Mouse (Mus musculus): Measurements from ENCODE around the gene Gas1. TPM values are rescaled to one million over a fixed set of nuclear protein-coding genes. Genes with fewer than 3 reads are reported as not detected.

Gene Gas1
- polyA plus RNA-seq, 1 experiment from 2014 or later: 50.7 TPM

DNA sequence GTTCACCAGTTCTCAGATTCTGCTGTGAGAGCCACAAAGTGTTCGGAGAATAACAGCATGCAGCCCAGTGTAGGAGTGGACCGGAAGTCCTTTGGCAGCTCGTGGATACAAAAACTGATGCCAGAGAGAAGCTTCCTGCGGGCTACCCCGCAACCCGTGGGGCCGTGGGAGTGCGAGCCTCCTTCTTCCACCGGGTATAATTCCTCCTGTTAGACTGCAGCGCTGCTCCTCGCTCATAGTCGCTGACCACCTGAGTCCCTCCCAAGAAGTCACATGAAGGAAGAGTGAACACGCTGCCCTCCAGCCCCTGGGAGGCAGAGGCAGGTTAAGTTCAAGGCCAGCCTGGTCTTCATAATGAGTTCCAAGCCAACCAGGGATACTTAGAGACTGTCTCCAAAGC is 45.4 kb downstream of the Gas1 start:
- ATAC-seq (ENCODE audit: insufficient number of reproducible peaks, insufficient read depth, low FRiP score, low read depth): no peak
- WGBS: 59% methylated on average over 13 of the region's 13 CpGs
- Histone ChIP-seq H3K27ac (replicated peaks in 1 of 2; ENCODE audit: control insufficient read depth in 1 of 2, insufficient read depth in 1 of 2, low read depth in 2 of 2, low read length in 2 of 2) (no peak overlapping the region), H3K4me1 (ENCODE audit: control insufficient read depth in 2 of 2, insufficient read depth in 2 of 2, low read length in 2 of 2) (no peaks in the 10 kb centered on the region; a peak in 1 of 4 replicates), H3K9me3 (ENCODE audit: control insufficient read depth, low read length) (no peaks in the 10 kb centered on the region), H3K9ac (ENCODE audit: low read length) (no peak overlapping the region), H3K36me3 (ENCODE audit: control insufficient read depth, insufficient read depth, low read length) (no peaks in the 10 kb centered on the region), H3K4me2 (ENCODE audit: low read length) (no peak overlapping the region), H3K4me3 (ENCODE audit: control insufficient read depth in 1 of 2, insufficient read depth in 1 of 2, low read depth in 1 of 2, low read length in 2 of 2) (no peak overlapping the region), H3K27me3 (ENCODE audit: control insufficient read depth, insufficient read depth, low read length) (no peaks in the 10 kb centered on the region)

DNA sequence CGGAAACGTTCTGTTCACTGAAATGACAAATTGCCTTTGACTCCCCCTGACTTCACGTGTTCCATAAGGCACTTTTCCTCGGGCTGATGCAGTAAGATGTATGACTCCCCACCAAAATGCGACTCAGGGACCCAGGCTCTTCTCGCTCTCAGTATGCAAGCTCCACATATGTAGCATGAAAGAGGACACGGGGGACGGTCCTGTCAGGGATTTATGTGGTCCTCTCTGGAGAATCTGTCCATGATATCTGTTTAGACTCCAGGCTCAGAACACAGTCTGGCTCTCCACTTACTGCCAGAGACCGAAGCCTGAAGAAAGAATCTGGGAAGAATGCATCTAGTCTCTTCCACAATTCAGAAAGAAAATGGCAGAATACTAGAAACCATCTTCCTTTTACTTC is 47.6 kb downstream of the Gas1 start:
- Histone ChIP-seq H3K27me3 (ENCODE audit: control insufficient read depth, insufficient read depth, low read length) (no peaks in the 10 kb centered on the region), H3K9me3 (ENCODE audit: control insufficient read depth, low read length) (no peaks in the 10 kb centered on the region), H3K4me3 (ENCODE audit: control insufficient read depth in 1 of 2, insufficient read depth in 1 of 2, low read depth in 1 of 2, low read length in 2 of 2) (no peak overlapping the region), H3K36me3 (ENCODE audit: control insufficient read depth, insufficient read depth, low read length) (no peaks in the 10 kb centered on the region), H3K9ac (ENCODE audit: low read length) (no peak overlapping the region), H3K4me2 (ENCODE audit: low read length) (no peak overlapping the region), H3K4me1 (ENCODE audit: control insufficient read depth in 2 of 2, insufficient read depth in 2 of 2, low read length in 2 of 2) (peaks cover 0 to 7% of the 10 kb centered on the region in 2 experiments; a peak in 1 of 4 replicates), H3K27ac (replicated peaks in 1 of 2; ENCODE audit: control insufficient read depth in 1 of 2, insufficient read depth in 1 of 2, low read depth in 2 of 2, low read length in 2 of 2) (no peak overlapping the region)
- ATAC-seq (ENCODE audit: insufficient number of reproducible peaks, insufficient read depth, low FRiP score, low read depth): no peak
- 71% methylated on average over 9 of the region's 9 CpGs for WGBS

DNA sequence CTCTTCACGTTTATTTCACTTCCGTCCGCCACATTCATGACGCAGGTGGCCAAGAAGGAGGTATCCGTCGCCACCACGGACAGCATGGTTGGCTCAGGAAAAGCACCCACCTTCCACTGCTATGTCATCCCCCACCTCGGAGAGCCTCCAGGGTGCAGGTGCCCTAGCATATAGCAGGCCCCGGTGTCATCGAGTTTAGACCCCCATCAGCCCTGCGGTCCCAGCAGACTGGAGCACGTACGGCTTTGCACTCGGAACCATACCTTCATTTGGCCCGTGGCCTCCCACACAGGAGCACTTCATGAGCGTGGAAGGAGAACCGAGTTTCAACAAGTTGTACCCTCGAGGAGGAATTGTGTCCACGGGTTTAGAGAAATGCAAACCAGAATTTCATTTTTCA is 50.8 kb downstream of the Gas1 start:
- Histone ChIP-seq H3K9me3 (ENCODE audit: control insufficient read depth, low read length) (no peaks in the 10 kb centered on the region), H3K4me3 (ENCODE audit: control insufficient read depth in 1 of 2, insufficient read depth in 1 of 2, low read depth in 1 of 2, low read length in 2 of 2) (no peak overlapping the region), H3K4me2 (ENCODE audit: low read length) (no peak overlapping the region), H3K27me3 (ENCODE audit: control insufficient read depth, insufficient read depth, low read length) (no peaks in the 10 kb centered on the region), H3K36me3 (ENCODE audit: control insufficient read depth, insufficient read depth, low read length) (no peaks in the 10 kb centered on the region), H3K27ac (replicated peaks in 1 of 2; ENCODE audit: control insufficient read depth in 1 of 2, insufficient read depth in 1 of 2, low read depth in 2 of 2, low read length in 2 of 2) (no peak overlapping the region), H3K4me1 (ENCODE audit: control insufficient read depth in 2 of 2, insufficient read depth in 2 of 2, low read length in 2 of 2) (peaks cover 0 to 12% of the 10 kb centered on the region in 2 experiments; a peak in 2 of 4 replicates), H3K9ac (ENCODE audit: low read length) (no peak overlapping the region)
- ATAC-seq (ENCODE audit: insufficient number of reproducible peaks, insufficient read depth, low FRiP score, low read depth): no peak
- WGBS: 55% methylated on average over 19 of the region's 19 CpGs

DNA sequence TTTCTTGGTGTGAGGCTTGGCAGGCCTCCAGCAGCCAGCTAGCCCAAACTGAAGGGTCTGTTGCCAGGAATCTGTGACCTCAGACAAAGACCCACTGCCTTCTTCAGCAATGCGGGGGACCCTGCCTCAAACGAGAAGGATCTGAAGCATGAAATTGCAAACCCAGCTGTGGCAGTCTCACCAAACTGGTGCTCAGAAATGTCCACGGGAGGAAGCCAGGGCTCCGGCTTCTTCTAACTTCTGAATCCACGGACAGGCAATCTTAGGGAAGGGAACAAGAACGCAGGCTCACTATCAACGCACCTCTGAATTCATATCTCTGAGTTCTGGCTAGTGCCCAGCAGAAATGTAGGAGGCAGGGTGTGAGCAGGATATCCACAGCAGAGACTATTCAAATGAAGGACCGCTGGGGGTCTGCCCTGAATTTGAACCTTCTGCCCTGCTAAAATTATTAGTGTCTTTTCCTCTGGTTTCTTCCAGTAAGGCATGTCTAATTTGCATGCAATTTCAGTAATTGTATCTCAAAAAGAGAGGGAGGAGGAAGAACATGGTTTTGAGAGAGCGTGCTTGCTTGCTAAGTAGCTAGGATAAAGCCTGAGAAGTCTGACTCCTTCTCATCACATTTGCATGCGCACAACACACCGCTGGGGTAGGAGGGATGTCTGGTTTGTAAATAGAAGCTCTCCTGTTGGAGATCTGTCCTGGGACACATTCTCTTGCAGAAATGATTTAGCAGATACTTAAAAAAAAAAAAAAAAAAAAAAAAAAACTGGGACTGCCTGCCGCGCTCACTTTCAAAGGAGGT is 51.5 kb downstream of the Gas1 start:
- Histone ChIP-seq H3K27me3 (ENCODE audit: control insufficient read depth, insufficient read depth, low read length) (no peaks in the 10 kb centered on the region), H3K4me1 (ENCODE audit: control insufficient read depth in 2 of 2, insufficient read depth in 2 of 2, low read length in 2 of 2) (peaks cover 0 to 12% of the 10 kb centered on the region in 2 experiments; a peak in 2 of 4 replicates), H3K4me3 (ENCODE audit: control insufficient read depth in 1 of 2, insufficient read depth in 1 of 2, low read depth in 1 of 2, low read length in 2 of 2) (no peak overlapping the region), H3K9ac (ENCODE audit: low read length) (no peak overlapping the region), H3K36me3 (ENCODE audit: control insufficient read depth, insufficient read depth, low read length) (no peaks in the 10 kb centered on the region), H3K27ac (replicated peaks in 1 of 2; ENCODE audit: control insufficient read depth in 1 of 2, insufficient read depth in 1 of 2, low read depth in 2 of 2, low read length in 2 of 2) (no peak overlapping the region), H3K9me3 (ENCODE audit: control insufficient read depth, low read length) (no peaks in the 10 kb centered on the region), H3K4me2 (ENCODE audit: low read length) (no peak overlapping the region)
- no peak for ATAC-seq (ENCODE audit: insufficient number of reproducible peaks, insufficient read depth, low FRiP score, low read depth)
- 31% methylated on average over 13 of the region's 13 CpGs for WGBS

DNA sequence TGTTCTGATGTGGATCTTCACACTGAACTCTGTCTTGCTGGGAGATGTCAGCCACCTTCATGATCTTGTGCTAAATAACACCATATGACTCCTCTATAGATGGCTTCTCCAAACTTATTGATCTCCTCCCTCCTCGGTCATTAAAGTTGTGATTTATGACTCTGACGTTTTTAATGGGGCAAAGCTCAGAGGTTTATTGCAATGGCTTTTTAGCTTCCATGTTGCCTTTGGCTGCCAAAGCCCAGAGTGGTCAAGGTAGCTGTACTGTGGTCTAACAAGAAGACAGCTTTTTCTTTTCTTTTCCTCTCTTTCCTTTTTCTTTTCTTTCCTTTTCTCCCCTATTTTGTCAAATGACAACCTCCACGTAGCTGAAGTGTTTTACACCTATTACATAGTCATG is 52.1 kb downstream of the Gas1 start:
- 78% methylated on average over 3 of the region's 3 CpGs for WGBS

DNA sequence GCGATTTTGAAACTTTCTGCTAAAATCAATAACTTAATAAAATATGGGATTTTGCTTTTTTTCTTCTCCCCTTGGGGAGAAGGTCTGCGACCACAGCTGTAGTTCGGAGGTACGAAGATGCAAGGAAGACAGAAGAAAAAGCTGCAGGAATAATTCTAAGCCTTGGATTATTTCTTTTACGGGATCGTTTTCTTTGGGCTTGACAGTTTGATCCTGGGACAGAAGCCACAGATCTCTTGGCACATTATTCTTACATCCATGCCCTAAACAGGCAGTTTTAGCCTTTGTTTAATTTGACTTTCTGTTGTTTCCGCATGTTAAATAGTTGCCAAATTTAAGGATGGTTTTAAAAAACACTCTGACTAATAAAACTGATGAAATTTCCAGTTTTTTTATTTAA is 52.7 kb downstream of the Gas1 start:
- ATAC-seq (ENCODE audit: insufficient number of reproducible peaks, insufficient read depth, low FRiP score, low read depth): no peak
- Histone ChIP-seq H3K9me3 (ENCODE audit: control insufficient read depth, low read length) (no peaks in the 10 kb centered on the region), H3K4me2 (ENCODE audit: low read length) (no peak overlapping the region), H3K9ac (ENCODE audit: low read length) (no peak overlapping the region), H3K27me3 (ENCODE audit: control insufficient read depth, insufficient read depth, low read length) (no peaks in the 10 kb centered on the region), H3K36me3 (ENCODE audit: control insufficient read depth, insufficient read depth, low read length) (no peaks in the 10 kb centered on the region), H3K27ac (replicated peaks in 1 of 2; ENCODE audit: control insufficient read depth in 1 of 2, insufficient read depth in 1 of 2, low read depth in 2 of 2, low read length in 2 of 2) (no peak overlapping the region), H3K4me1 (ENCODE audit: control insufficient read depth in 2 of 2, insufficient read depth in 2 of 2, low read length in 2 of 2) (peaks cover 0 to 12% of the 10 kb centered on the region in 2 experiments; a peak in 2 of 4 replicates), H3K4me3 (ENCODE audit: control insufficient read depth in 1 of 2, insufficient read depth in 1 of 2, low read depth in 1 of 2, low read length in 2 of 2) (no peak overlapping the region)
- WGBS: 79% methylated on average over 7 of the region's 7 CpGs

More for the DNA sequence above, 52.1 kb downstream of the Gas1 start:
- Histone ChIP-seq H3K27ac (replicated peaks in 1 of 2; ENCODE audit: control insufficient read depth in 1 of 2, insufficient read depth in 1 of 2, low read depth in 2 of 2, low read length in 2 of 2) (no peak overlapping the region), H3K4me2 (ENCODE audit: low read length) (no peak overlapping the region), H3K9me3 (ENCODE audit: control insufficient read depth, low read length) (no peaks in the 10 kb centered on the region), H3K9ac (ENCODE audit: low read length) (no peak overlapping the region), H3K4me3 (ENCODE audit: control insufficient read depth in 1 of 2, insufficient read depth in 1 of 2, low read depth in 1 of 2, low read length in 2 of 2) (no peak overlapping the region), H3K27me3 (ENCODE audit: control insufficient read depth, insufficient read depth, low read length) (no peaks in the 10 kb centered on the region), H3K4me1 (ENCODE audit: control insufficient read depth in 2 of 2, insufficient read depth in 2 of 2, low read length in 2 of 2) (peaks cover 0 to 12% of the 10 kb centered on the region in 2 experiments; a peak in 2 of 4 replicates), H3K36me3 (ENCODE audit: control insufficient read depth, insufficient read depth, low read length) (no peaks in the 10 kb centered on the region)
- ATAC-seq (ENCODE audit: insufficient number of reproducible peaks, insufficient read depth, low FRiP score, low read depth): no peak
